Mouse (Mus musculus) thymus, postnatal 0 days (tissue): ENCODE measurements around the gene Higd1a. TPM values are rescaled to one million over a fixed set of nuclear protein-coding genes. Genes with fewer than 3 reads are reported as not detected.
A peak's percentile ranks its signal among the peaks of the same experiment; 100 is the strongest.

Experiments
- DNase-seq: peaks from one replicate; pipeline ENCODE4 v3.0.0-alpha.2; 2015; ENCODE audit warnings: low spot score
- polyA plus RNA-seq: library from polyadenylated mRNA; unstranded; fragments of >200 nt; fragmentation: Nextera tagmentation; extraction: Ambion mirVana; gene quantifications from 2 replicates; pipeline ENCODE4 v1.2.1, GENCODE M21; 2015

The Higd1a gene
- polyA plus RNA-seq, 1 experiment from 2014 or later, result 142 TPM

GRCm38 (mm10) chr9:121838829-121839621, 19.1 kb downstream of the Higd1a start, which contains the start of gene Ccdc13:
Gene Ccdc13, minus strand, starts transcription at chr9:121839461.
- DNase-seq, result peak; percentile 75

GRCm38 (mm10) chr9:121838008-121838407, 20.2 kb downstream of the Higd1a start:
- no peak for DNase-seq

- no peak for DNase-seq
Measured at GRCm38 (mm10) chr9:121833825-121834224, 24.3 kb downstream of the Higd1a start.

- peak; percentile 80 for DNase-seq
Measured at GRCm38 (mm10) chr9:121830956-121831293, 27.2 kb downstream of the Higd1a start.

- DNase-seq, result peak; percentile 37
Measured at GRCm38 (mm10) chr9:121830243-121830955, 27.8 kb downstream of the Higd1a start.

GRCm38 (mm10) chr9:121829270-121829992, 28.7 kb downstream of the Higd1a start:
- no peak for DNase-seq

GRCm38 (mm10) chr9:121828314-121828713, 29.8 kb downstream of the Higd1a start:
- DNase-seq, result no peak

GRCm38 (mm10) chr9:121826356-121826755, 31.8 kb downstream of the Higd1a start:
- no peak for DNase-seq

- DNase-seq, result no peak
Measured at GRCm38 (mm10) chr9:121823991-121824390, 34.2 kb downstream of the Higd1a start.

- no peak for DNase-seq
Measured at GRCm38 (mm10) chr9:121823051-121823450, 35.1 kb downstream of the Higd1a start.

GRCm38 (mm10) chr9:121822585-121822991, 35.6 kb downstream of the Higd1a start:
- DNase-seq, result no peak

- DNase-seq, result no peak
Measured at GRCm38 (mm10) chr9:121820765-121821164, 37.4 kb downstream of the Higd1a start.

- DNase-seq, result no peak
Measured at GRCm38 (mm10) chr9:121819771-121820471, 38.2 kb downstream of the Higd1a start.

- no peak for DNase-seq
Measured at GRCm38 (mm10) chr9:121819073-121819770, 38.9 kb downstream of the Higd1a start.

GRCm38 (mm10) chr9:121815183-121815582, 43.0 kb downstream of the Higd1a start:
- no peak for DNase-seq

- DNase-seq, result no peak
Measured at GRCm38 (mm10) chr9:121810081-121810821, 47.9 kb downstream of the Higd1a start.

GRCm38 (mm10) chr9:121808511-121808910, 49.7 kb downstream of the Higd1a start:
- DNase-seq, result no peak

- no peak for DNase-seq
Measured at GRCm38 (mm10) chr9:121807947-121808346, 50.2 kb downstream of the Higd1a start.

- DNase-seq, result no peak
Measured at GRCm38 (mm10) chr9:121807546-121807945, 50.6 kb downstream of the Higd1a start.

- no peak for DNase-seq
Measured at GRCm38 (mm10) chr9:121802747-121803146, 55.4 kb downstream of the Higd1a start.
